Mouse (Mus musculus) stomach, postnatal 0 days (tissue): Measurements from ENCODE around the gene Cd63. TPM values are rescaled to one million over a fixed set of nuclear protein-coding genes. Genes with fewer than 3 reads are reported as not detected.

Experiments used
- ATAC-seq: fragments of 200-750 bp; cut with Nextera tagmentation; 2 replicates; pipeline ENCODE4 v1.8.0; 2017; ENCODE audit not compliant: low FRiP score, low TSS enrichment
- DNase-seq: peaks from one replicate; pipeline ENCODE4 v3.0.0-alpha.2; 2016; ENCODE audit warnings: low spot score
- H3K27ac ChIP-seq: fragments of 300-500 bp; sonication (generic); replicated peaks from 2 replicates; pipeline ENCODE4 v1.5.1; 2014; ENCODE audit warnings: mild to moderate bottlenecking, control low read depth
- H3K27me3 ChIP-seq: fragments of 300-500 bp; sonication (generic); 2 replicates; pipeline ENCODE4 v1.6.1; 2014; ENCODE audit warnings: low read length; ENCODE audit not compliant: control insufficient read depth, insufficient read depth
- H3K36me3 ChIP-seq: fragments of 300-500 bp; sonication (generic); 2 replicates; pipeline ENCODE4 v1.6.1; 2014; ENCODE audit warnings: low read length, mixed read lengths; ENCODE audit not compliant: control insufficient read depth, insufficient read depth
- H3K4me1 ChIP-seq: fragments of 300-500 bp; sonication (generic); replicated peaks from 2 replicates; pipeline ENCODE4 v1.6.1; 2014; ENCODE audit warnings: antibody characterized with exemption; ENCODE audit not compliant: control insufficient read depth, insufficient read depth
- H3K4me2 ChIP-seq: fragments of 300-500 bp; sonication (generic); replicated peaks from 2 replicates; pipeline ENCODE4 v1.6.1; 2014; ENCODE audit warnings: low read depth, mild to moderate bottlenecking, control low read depth, moderate library complexity
- H3K4me3 ChIP-seq: fragments of 300-500 bp; sonication (generic); 2 replicates; pipeline ENCODE4 v1.5.1; 2014; ENCODE audit warnings: low read depth, low read length, control low read depth
- H3K9ac ChIP-seq: fragments of 300-500 bp; sonication (generic); 2 replicates; pipeline ENCODE4 v1.6.1; 2014; ENCODE audit warnings: mild to moderate bottlenecking, low read length, control low read depth, mixed read lengths
- H3K9me3 ChIP-seq: fragments of 300-500 bp; sonication (generic); 2 replicates; pipeline ENCODE4 v1.6.1; 2016; ENCODE audit warnings: low read length; ENCODE audit not compliant: control insufficient read depth
- CTCF ChIP-seq: IDR thresholded peaks from 2 replicates; pipeline ENCODE4 v1.5.1; 2016; ENCODE audit warnings: antibody characterized with exemption, low read depth, mild to moderate bottlenecking, moderate library complexity
- EP300 ChIP-seq: optimal IDR thresholded peaks from 2 replicates; pipeline ENCODE3; 2016; ENCODE audit warnings: antibody characterized with exemption
- WGBS: fragments of 180-500 bp; shearing (Covaris S2); extraction: QIAGEN DNeasy Blood & Tissue Kit; methylation state at CpG from one replicate; pipeline ENCODE4 v1.1.7; 2014; 5-methylcytosine and 5-hydroxymethylcytosine counted together
- polyA plus RNA-seq: library from polyadenylated mRNA; unstranded; fragments of >200 nt; fragmentation: Nextera tagmentation; extraction: Ambion mirVana; gene quantifications from 2 replicates; pipeline ENCODE4 v1.2.1, GENCODE M21; 2015

The Cd63 gene
- polyA plus RNA-seq, 1 experiment from 2014 or later = 773 TPM

DNA sequence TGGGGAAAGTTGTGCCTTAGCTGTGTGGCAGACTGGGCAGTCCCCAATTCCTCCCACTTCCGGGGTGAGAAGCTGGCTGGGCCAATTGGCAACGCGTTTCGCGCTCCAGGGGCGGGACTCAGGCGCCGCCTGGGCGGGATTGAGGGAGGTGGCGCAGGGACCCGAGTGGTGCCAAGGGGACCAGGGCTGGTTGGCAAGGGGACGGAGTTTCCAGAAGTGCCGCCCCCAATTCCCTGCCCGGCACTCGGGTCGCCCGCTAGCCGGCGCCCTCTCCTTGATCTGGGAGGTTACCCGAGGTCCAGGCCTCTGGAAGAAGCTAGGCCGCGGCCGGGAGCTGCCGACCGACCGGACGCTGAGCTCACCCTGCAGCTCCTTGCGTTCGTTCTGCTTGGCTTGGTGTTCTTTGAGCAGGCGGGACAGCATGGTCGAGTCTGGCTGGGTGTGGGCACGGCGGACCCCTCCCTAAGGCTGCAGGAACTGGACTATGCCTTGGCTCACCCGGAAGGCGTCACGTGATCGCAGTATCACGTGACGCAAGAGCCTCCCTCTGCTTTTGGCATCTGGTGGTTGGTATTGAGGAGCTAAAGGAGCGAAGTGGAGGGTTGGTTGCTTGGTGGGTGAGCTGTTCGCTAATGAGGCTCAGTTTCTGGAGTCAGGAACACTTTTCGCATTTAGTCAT, 22.4 kb downstream of the Cd63 start:
- Histone ChIP-seq H3K36me3 (no peaks in the 10 kb centered on the region), H3K27ac (peak overlapping the region; percentile 97), H3K4me1 (0 out of 2 replicates have a peak, but pooled peaks cover 13% of the 10 kb centered on the region), H3K4me2 (peak overlapping the region; percentile 77), H3K4me3 (peak overlapping the region; percentile 68), H3K9ac (peak overlapping the region; percentile 81), H3K9me3 (no peaks in the 10 kb centered on the region), H3K27me3 (no peaks in the 10 kb centered on the region)
- TF ChIP-seq CTCF = peak; percentile 68
- TF ChIP-seq EP300 = peak; percentile 63
- 1% methylated on average over 40 of the region's 42 CpGs for WGBS
- ATAC-seq = peak; percentile 94
- peak; percentile 97 for DNase-seq

DNA sequence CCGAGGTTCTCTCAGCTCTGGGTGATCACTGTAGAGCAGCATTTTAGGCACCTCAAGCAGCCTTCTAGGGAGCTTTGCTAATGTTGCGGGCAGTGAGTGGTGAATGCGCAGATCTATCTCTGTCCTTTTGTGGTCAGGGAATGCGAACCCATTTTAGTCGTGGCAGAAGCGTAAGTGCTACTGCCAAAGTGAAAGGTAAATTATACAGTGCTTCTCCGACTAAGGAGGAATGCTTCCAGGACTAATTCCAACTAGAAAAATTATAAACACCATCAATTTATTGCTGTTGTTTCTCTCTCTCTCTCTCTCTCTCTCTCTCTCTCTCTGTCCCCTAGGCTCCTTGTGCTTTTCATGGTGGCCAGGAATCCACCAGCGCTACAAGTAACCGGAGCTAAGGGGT, 23.1 kb downstream of the Cd63 start, which contains the start of gene Bloc1s1:
TSS of gene Bloc1s1 (minus strand) at position 101 of the 400 bp plus-strand sequence.
- Histone ChIP-seq H3K36me3 (no peaks in the 10 kb centered on the region), H3K27ac (peak within 1 kb of the TSS; percentile 97), H3K9me3 (no peaks in the 10 kb centered on the region), H3K27me3 (no peaks in the 10 kb centered on the region), H3K4me2 (peak within 1 kb of the TSS; percentile 77), H3K4me3 (peak within 1 kb of the TSS; percentile 68), H3K4me1 (0 out of 2 replicates have a peak, but pooled peaks cover 13% of the 10 kb centered on the region), H3K9ac (peak within 1 kb of the TSS; percentile 81)
- WGBS = 53% methylated on average over 9 of the region's 9 CpGs
- DNase-seq (no peak), ATAC-seq (no peak)
- TF ChIP-seq EP300 (no peak), CTCF (no peak)

DNA sequence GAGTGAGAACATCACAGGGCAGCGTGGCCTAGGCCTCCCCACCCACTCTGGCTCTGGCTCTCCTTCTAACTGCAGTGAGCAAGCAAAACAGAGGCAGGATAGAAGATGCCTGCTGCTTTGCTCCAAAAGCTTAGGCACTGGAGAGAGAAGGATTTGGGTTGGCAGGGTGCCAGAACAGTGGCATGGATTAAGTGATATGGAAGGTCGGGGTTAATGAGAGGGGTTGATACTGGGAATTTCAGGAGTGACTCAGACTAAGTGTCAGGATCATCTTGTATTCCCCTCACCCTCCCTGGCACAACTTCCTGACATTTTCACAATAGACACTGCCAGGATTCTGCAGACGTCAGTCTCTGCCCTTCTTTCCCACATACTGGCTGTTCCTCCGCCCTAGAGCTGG, 27.6 kb downstream of the Cd63 start:
- no peak for DNase-seq
- Histone ChIP-seq H3K9me3 (no peaks in the 10 kb centered on the region), H3K9ac (no peak overlapping the region), H3K27ac (no peak overlapping the region), H3K4me2 (no peak overlapping the region), H3K4me1 (0 out of 2 replicates have a peak, but pooled peaks cover 3% of the 10 kb centered on the region), H3K4me3 (no peak overlapping the region), H3K27me3 (no peaks in the 10 kb centered on the region), H3K36me3 (no peaks in the 10 kb centered on the region)
- TF ChIP-seq EP300 = no peak
- TF ChIP-seq CTCF = no peak
- 24% methylated on average over 4 of the region's 4 CpGs for WGBS
- ATAC-seq = peak; percentile 26; the same call in 1 of the 2 replicates

DNA sequence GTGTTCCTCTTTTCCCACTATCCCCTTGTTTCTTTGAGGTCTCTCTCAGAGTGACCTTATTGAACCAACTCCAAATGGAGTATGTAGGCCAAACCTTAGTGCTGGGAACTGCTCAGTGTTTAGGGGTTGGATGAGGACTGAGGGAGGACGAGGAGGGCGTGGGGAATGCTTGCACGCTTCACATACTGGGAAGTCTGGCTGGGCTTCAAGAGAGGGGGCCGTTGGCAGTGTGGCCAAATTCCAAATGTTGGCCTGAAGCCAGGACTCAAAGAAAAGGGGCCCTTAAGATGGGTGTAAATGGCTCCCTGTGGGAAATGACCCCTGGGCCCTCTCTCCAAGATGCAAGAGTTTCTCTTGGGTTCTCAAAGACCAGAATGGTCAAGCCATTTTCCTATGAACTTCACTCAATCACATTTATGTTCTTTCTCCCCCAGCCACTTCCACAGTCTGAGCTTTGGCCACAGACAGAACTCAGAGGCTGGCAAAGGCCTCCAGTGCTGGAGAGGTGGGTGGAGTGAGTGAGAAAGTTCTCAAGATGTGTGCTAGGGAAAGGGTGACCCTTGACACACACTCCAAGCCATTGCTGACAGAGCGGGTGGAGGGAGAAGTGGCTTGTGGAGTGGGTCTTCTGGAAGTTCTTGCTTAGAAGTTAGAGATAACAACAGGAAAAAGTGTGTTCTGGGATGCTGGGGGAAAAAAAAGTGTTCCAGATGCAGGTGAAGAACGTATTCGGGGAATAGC, 29.0 kb downstream of the Cd63 start:
- H3K4me1 ChIP-seq = no peaks in the 10 kb centered on the region
- ATAC-seq = no peak
- no peak for DNase-seq
- H3K9ac ChIP-seq = no peak overlapping the region
- H3K36me3 ChIP-seq = no peaks in the 10 kb centered on the region
- WGBS = 56% methylated on average over 7 of the region's 7 CpGs
- no peak overlapping the region for H3K4me2 ChIP-seq
- no peaks in the 10 kb centered on the region for H3K9me3 ChIP-seq
- no peaks in the 10 kb centered on the region for H3K27me3 ChIP-seq
- H3K4me3 ChIP-seq = no peak overlapping the region
- H3K27ac ChIP-seq = no peak overlapping the region
- TF ChIP-seq EP300 = no peak
- TF ChIP-seq CTCF = no peak

DNA sequence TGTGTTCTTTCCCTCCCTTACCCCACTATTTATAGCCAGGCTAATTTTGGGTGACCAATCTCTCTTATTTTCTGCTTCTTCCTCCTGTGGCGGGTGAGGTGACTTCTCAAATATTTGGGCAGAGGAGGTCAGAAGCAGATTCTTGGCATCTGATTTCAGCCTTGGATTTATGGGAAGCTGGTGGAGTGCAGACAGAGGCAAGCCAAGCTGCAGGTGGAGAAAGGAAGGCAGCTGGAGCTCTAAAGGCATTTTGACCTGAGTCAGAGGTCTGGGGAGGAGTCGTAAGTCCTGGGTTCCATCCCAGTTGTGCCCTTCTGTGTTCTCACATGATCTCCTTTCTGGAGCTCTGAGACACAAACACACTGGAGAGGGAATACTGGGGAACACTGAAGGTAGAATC, 30.7 kb downstream of the Cd63 start:
- DNase-seq (no peak), ATAC-seq (no peak)
- H3K27ac ChIP-seq = no peak overlapping the region
- H3K9me3 ChIP-seq = no peaks in the 10 kb centered on the region
- no peak overlapping the region for H3K9ac ChIP-seq
- H3K4me2 ChIP-seq = no peak overlapping the region
- 53% methylated on average over 2 of the region's 2 CpGs for whole genome bisulfite sequencing
- no peak overlapping the region for H3K4me3 ChIP-seq
- H3K27me3 ChIP-seq = no peaks in the 10 kb centered on the region
- TF ChIP-seq CTCF (no peak), EP300 (no peak)
- H3K36me3 ChIP-seq = no peaks in the 10 kb centered on the region
- no peaks in the 10 kb centered on the region for H3K4me1 ChIP-seq

DNA sequence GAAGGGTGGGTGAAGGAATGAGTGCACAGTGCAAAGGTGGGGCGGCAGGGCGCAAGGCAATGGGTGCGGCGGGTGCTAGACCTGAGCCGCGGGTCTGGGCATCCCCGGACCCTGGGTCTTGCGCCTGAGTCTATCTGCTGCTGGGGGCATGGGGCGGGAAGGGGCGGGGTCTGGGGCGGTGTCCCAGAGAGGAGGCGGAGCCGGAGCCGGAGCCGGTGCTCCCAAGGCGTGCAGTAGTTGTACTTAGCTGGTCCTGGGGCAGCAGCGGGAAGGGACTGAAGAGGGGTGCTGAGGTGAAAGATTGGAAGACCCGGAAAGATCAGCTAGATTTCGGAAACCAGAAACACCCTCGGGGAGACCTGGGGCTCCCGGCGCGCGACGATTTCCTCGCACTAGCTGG, 32.8 kb downstream of the Cd63 start, which contains the start of gene Itga7:
TSS of gene Itga7 (plus strand) at position 245 of the 400 bp plus-strand sequence.
- Histone ChIP-seq H3K36me3 (no peaks in the 10 kb centered on the region), H3K4me2 (peak within 1 kb of the TSS; percentile 79), H3K9ac (peak within 1 kb of the TSS; percentile 58), H3K4me1 (no peaks in the 10 kb centered on the region), H3K4me3 (peak within 1 kb of the TSS; percentile 47), H3K27me3 (no peaks in the 10 kb centered on the region), H3K9me3 (no peaks in the 10 kb centered on the region), H3K27ac (no peak within 1 kb of the TSS)
- ATAC-seq (peak; percentile 64), DNase-seq (peak; percentile 72)
- TF ChIP-seq CTCF = no peak
- TF ChIP-seq EP300 = no peak
- WGBS = 1% methylated on average over 26 of the region's 26 CpGs
